Mouse (Mus musculus) left cerebral cortex, postnatal 36 days (tissue): ENCODE measurements around the gene Olfr286. TPM values are rescaled to one million over a fixed set of nuclear protein-coding genes. Genes with fewer than 3 reads are reported as not detected.

ENCODE experiments used
- total RNA-seq, 2 experiments: library from RNA; stranded (reverse); gene quantifications; 2 replicates each; pipeline ENCODE4 v1.2.3; 2021

Gene Olfr286
- total RNA-seq, 2 experiments from 2014 or later = not detected

Other genes starting within 250 kb of the Olfr286 start
- gene Col2a1, start 229.8 kb downstream of the Olfr286 start, total RNA-seq = under 1 TPM; 0.30 to 0.48 TPM
- 100 to 1,000 TPM; 381 to 455 TPM for gene Pfkm, start 141.9 kb downstream of the Olfr286 start, total RNA-seq
- gene Senp1, start 140.7 kb downstream of the Olfr286 start, total RNA-seq = 10 to 100 TPM in 1 of 2 experiments, 1 to 10 TPM in 1; 9.8 to 14.5 TPM
- gene Asb8, start 68.8 kb downstream of the Olfr286 start, total RNA-seq = 10 to 100 TPM; 48.0 to 54.0 TPM
- 10 to 100 TPM; 17.9 to 19.9 TPM for gene Ccdc184, start 67.3 kb downstream of the Olfr286 start, total RNA-seq
- under 1 TPM in 1 of 2 experiments, not detected in 1; 0.45 TPM for gene Olfr288, start 38.9 kb downstream of the Olfr286 start, total RNA-seq
- gene Gm44579, start 13.5 kb downstream of the Olfr286 start, total RNA-seq = under 1 TPM in 1 of 2 experiments, not detected in 1; 0.15 TPM
- gene Olfr287, start 13.4 kb downstream of the Olfr286 start, total RNA-seq = 1 to 10 TPM; 4.8 to 6.2 TPM
- not detected for gene H1fnt, start 22.8 kb upstream of the Olfr286 start, total RNA-seq
- 1 to 10 TPM; 6.7 to 7.5 TPM for gene Zfp641, start 61.7 kb upstream of the Olfr286 start, total RNA-seq
- not detected for gene Olfr285, start 82.9 kb upstream of the Olfr286 start, total RNA-seq
- gene Olfr284, start 106.5 kb upstream of the Olfr286 start, total RNA-seq = not detected
- not detected for gene Olfr283, start 146.5 kb upstream of the Olfr286 start, total RNA-seq
- not detected for gene Olfr282, start 196.8 kb upstream of the Olfr286 start, total RNA-seq
- not detected for gene Olfr281, start 218.1 kb upstream of the Olfr286 start, total RNA-seq
- gene OR5BS1P, start 235.4 kb upstream of the Olfr286 start, total RNA-seq = not detected
- not detected for gene Lalba, start 248.3 kb upstream of the Olfr286 start, total RNA-seq